Mouse (Mus musculus) right cerebral cortex, adult 2 months (tissue): ENCODE results near the gene Neb.

Source experiments
- DNase-seq, 2 experiments: peaks; one replicate each; pipeline ENCODE4 v3.0.0; 2021 to 2022; ENCODE audit warnings: low spot score in 2 of 2

Gene Neb

GRCm38 (mm10) chr2:52374706-52375105, 3.6 kb downstream of the Neb start:
- DNase-seq: no peak

DNA sequence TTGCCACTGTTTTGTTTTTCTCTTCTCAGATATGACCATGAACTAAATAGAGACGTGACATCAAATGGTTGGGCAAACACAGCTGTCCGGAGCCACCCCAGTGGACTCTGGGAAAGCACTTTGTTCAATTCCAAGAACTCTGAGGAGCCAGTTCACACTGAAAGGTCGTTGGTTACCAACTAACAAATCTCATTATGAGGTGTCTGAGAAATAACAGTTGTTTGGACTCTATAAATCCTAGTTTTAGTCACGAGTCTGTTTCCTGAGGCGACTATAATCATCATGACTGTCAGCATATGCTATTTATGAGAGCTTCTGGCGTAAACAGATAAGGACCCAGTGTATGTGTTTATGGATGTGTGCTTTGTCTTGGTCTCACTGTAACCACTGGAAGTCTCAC, 5.8 kb downstream of the Neb start:
- no peak for DNase-seq

- no peak for DNase-seq
Measured at GRCm38 (mm10) chr2:52372080-52372479, 6.2 kb downstream of the Neb start.

- no peak for DNase-seq
Measured at GRCm38 (mm10) chr2:52371066-52371465, 7.2 kb downstream of the Neb start.

GRCm38 (mm10) chr2:52369622-52370021, 8.7 kb downstream of the Neb start:
- DNase-seq: no peak

DNA sequence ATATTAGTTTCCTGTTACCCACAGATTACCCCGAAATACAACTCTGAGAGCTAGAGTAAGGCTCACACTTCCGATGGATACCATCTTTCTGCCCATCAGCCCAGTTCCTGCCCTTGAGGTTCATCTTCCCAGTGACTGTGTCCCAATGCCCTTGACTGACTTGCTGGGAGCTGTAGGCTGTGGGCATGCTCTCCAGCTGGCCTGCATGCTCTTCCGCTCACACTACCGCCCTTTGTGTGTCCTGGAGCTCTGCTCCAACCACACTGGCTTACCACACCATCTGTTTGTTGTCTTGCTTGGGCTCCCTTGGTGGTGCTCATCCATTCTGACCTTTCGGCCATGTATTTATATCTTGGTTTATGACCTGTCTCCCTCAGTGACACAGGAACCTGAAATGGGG, 10.6 kb downstream of the Neb start:
- no peak for DNase-seq

DNA sequence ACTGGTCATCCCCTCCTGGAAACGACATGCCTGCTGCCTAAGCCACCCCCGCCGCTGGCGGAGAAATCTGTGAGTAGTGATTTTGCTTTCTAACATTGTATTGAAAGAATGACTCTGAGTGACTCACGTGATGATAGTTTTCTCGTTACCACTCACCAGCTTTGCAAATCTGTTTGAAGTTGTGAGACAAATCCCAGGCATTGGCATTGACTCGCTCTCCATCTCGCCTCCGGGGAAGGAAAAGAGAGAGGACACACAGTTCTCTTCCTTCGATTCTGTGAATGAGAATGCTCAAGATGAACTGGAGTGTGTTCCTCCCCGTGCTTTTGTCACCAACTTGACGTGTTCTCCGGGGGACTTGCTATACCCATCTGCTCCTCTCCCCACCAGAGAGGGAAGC, 11.0 kb downstream of the Neb start:
- DNase-seq: no peak

DNA sequence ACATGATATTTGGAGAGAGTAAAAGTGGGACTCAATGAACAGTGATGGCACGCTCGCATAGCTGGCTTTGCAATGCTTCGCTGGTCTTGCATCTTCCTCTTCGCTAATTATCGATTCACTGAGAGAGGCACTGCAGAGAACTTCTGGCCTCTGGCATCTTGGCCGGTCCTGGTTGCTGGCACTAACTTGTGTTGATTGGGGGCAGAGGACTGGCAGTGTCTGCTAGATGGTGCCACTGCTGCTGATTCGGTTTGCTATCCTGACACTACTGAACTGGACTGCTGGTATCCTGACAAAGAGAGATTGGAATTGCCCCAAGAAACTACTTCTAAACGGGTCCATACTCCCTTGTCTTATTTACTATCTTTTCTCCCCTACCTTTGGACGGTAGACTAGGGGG, 17.2 kb downstream of the Neb start:
- no peak for DNase-seq

- DNase-seq: no peak
Measured at GRCm38 (mm10) chr2:52359722-52360121, 18.6 kb downstream of the Neb start.

- DNase-seq: no peak
Measured at GRCm38 (mm10) chr2:52358156-52358555, 20.1 kb downstream of the Neb start.

GRCm38 (mm10) chr2:52351029-52351428, 27.2 kb downstream of the Neb start:
- DNase-seq: no peak

- no peak for DNase-seq
Measured at GRCm38 (mm10) chr2:52340990-52341389, 37.3 kb downstream of the Neb start.

DNA sequence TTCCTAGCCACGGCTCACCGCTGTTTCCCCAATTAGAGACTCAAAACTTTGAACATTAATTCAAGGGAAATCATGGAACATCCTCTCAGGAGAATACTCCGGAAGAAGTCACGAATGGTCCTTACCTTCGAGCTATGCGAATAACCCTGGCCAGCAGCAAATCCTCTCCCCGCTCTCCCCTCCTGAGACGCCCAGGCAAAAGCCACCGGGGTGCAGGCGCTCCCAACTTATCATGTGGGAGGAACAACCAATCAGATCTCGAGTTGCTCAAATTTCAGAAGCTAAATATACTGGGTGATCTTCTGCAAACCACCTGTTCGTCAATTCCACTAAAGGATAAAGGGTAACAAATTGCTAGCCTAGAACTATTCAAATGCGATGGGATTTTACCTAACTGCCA, 42.7 kb downstream of the Neb start:
- DNase-seq: no peak

DNA sequence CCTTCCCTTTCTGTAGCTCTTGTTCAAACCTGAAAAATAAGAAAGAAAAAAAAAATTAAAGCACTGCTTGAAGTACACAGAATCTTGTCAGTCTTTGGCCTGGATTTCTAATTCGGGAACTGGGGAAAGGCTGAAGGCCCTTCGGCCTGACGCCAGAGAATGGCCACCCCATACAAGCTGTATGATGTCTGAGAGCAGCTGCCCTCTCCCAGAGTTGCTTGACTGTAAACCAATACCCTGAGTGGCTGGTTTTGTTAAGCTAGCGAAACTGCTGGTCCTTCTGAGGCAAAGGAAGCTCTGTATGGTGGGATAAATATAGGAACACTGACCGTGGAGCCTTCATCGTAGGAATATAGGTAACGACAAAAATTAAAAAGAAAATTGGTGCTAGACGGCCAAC, 43.2 kb downstream of the Neb start:
- no peak for DNase-seq

GRCm38 (mm10) chr2:52333535-52333934, 44.7 kb downstream of the Neb start:
- DNase-seq: no peak

GRCm38 (mm10) chr2:52331761-52332160, 46.5 kb downstream of the Neb start:
- DNase-seq: no peak

DNA sequence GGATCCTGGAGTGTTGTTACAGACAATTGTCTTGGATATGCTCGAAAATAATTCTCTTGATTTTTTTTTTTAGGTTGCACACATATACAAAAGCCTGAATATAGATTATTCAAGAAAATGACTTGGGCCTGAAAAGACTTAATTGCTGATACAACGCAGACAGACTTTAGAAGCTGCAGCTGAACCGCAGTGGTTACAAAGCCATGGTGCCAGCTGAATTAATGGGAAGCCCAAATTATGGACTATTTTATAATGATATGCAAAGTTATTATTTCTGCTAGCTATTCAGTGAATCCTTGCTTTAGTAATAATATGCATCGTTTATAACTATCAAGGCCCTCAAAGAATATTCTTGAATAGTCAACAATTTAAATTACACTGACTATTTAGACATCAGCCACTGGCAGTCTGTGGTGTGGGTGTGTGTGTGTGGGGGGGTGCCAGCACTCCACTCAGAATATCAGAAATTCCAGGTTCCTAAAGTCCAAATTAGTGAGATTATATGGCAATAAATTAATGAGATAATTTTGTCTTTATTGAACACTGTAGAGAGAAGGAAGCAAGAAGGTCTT, 50.9 kb downstream of the Neb start:
- no peak for DNase-seq

DNA sequence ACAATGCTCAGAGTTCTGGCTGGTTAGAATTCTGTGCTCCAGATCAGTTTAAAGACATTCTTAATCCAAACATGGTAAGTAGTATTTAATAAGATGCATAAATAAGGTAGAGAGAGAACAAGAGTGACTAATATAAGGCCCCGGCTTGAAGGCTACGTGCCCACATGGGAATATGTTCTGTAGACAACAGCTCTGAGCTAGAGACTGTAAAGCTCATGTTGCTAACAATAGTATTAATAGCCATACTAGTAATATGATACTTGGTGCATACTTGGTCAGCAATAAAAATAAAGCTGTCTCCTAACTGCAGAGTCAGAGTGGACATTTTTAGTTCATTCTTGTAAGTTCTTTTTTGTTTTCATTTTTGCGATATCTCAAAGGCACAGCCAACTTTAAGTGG, 56.4 kb downstream of the Neb start:
- DNase-seq: no peak

- DNase-seq: no peak
Measured at GRCm38 (mm10) chr2:52320175-52320574, 58.1 kb downstream of the Neb start.

DNA sequence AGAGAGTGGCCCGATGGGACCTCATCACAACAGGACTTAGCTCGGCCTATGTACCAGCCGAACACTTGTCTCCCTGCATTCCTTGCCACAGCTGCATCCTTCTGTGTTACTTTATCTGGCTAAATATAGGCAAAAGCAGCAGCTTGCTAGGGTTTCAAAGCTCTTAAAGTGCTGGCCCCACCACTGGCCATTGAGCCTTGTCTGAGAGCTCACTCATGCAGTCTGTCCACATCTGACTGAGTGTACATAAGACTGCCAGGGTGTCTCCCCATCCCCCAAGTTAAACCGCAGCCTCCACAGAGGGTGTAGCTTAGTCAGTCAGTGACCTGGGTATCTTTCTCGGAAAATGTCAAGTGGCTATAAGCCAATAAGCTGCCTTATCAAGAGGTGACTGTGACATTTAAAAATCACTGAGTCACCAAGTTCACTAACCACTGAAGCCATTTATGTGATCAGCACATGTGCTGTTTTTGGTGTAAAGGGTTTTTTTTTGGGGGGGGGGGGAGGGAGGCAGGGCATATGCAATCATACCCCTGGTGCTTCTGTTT, 59.2 kb downstream of the Neb start:
- no peak for DNase-seq

- DNase-seq: no peak
Measured at GRCm38 (mm10) chr2:52317471-52317870, 60.8 kb downstream of the Neb start.

DNA sequence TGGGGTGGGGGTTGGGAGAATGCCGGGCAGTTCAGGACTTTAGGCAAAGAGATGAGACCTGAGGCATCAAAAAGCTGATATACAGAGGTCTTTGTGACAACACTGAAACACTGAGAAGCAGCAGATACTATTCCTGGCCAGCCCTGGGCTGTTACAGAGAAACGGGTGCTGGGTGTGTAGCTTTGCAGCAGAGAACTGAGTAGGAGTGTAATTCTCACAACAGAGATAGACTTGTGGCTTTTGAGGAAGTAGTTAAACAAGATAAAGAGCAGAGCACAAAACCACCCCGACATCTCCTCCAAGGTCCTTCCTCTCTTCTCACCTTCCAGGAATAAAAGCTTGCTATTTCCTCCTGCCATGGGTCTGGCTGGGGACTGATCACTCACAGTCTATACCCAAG, 62.5 kb downstream of the Neb start:
- no peak for DNase-seq

GRCm38 (mm10) chr2:52314922-52315730, 63.1 kb downstream of the Neb start:
- DNase-seq: no peak
